Mouse (Mus musculus) megakaryocyte-erythroid progenitor cell, adult 5-6 weeks (primary cell): Measurements from ENCODE around the gene Znhit1. TPM values are rescaled to one million over a fixed set of nuclear protein-coding genes. Genes with fewer than 3 reads are reported as not detected.
A peak's percentile ranks its signal among the peaks of the same experiment; 100 is the strongest.

ENCODE experiments used
- ATAC-seq: replicated peaks from 2 replicates; pipeline ENCODE4 v1.8.0; 2016; ENCODE audit warnings: mild to moderate bottlenecking, inconsistent platforms; ENCODE audit not compliant: severe bottlenecking, poor library complexity, low FRiP score, low TSS enrichment
- total RNA-seq, 2 experiments: library from RNA; stranded (forward) in 1 of 2; stranded (reverse) in 1 of 2; fragments of 200-1000, 215-1000 nt in 1 of 2; fragments of >200 nt in 1 of 2; fragmentation: Nextera tagmentation in 1 of 2; gene quantifications; 2 replicates each; pipeline ENCODE4 v1.2.3; 2014 to 2017

Znhit1 gene
- total RNA-seq, 2 experiments from 2014 or later: 18.8 to 67.3 TPM

- no peak for ATAC-seq
These were observed 599 bp upstream of the Znhit1 start for GRCm38 (mm10) chr5:136988420-136988819.

GRCm38 (mm10) chr5:136987138-136987933, 485 bp downstream of the Znhit1 start:
- peak; percentile 39; the same call in 1 of the 2 replicates for ATAC-seq

- peak; percentile 89 for ATAC-seq
These were observed 1.1 kb downstream of the Znhit1 start, which contains the start of gene Plod3 for GRCm38 (mm10) chr5:136986695-136987137. Gene Plod3 (plus strand): TSS chr5:136987019.

- ATAC-seq: no peak
These were observed 3.0 kb downstream of the Znhit1 start for GRCm38 (mm10) chr5:136984828-136985227.

- no peak for ATAC-seq
These were observed 5.4 kb downstream of the Znhit1 start for GRCm38 (mm10) chr5:136982338-136982930.

GRCm38 (mm10) chr5:136980974-136981373, 6.8 kb downstream of the Znhit1 start:
- ATAC-seq: no peak

- ATAC-seq: no peak
These were observed 8.1 kb downstream of the Znhit1 start for GRCm38 (mm10) chr5:136979762-136980161.

- no peak for ATAC-seq
These were observed 10.1 kb downstream of the Znhit1 start for GRCm38 (mm10) chr5:136977769-136978168.

- no peak for ATAC-seq
These were observed 14.2 kb downstream of the Znhit1 start for GRCm38 (mm10) chr5:136973670-136974069.

- peak; percentile 82 for ATAC-seq
These were observed 17.1 kb downstream of the Znhit1 start for GRCm38 (mm10) chr5:136970703-136971102.

GRCm38 (mm10) chr5:136967592-136967991, 20.2 kb downstream of the Znhit1 start:
- ATAC-seq: no peak

GRCm38 (mm10) chr5:136966861-136967455, 20.9 kb downstream of the Znhit1 start:
- no peak for ATAC-seq

GRCm38 (mm10) chr5:136966331-136966730, 21.5 kb downstream of the Znhit1 start, which contains the start of gene Cldn15:
Gene Cldn15 (plus strand): TSS chr5:136966616.
- ATAC-seq: no peak

GRCm38 (mm10) chr5:136965686-136966085, 22.1 kb downstream of the Znhit1 start:
- ATAC-seq: no peak

GRCm38 (mm10) chr5:136965210-136965609, 22.6 kb downstream of the Znhit1 start:
- ATAC-seq: peak; percentile 40

GRCm38 (mm10) chr5:136962966-136963540, 24.8 kb downstream of the Znhit1 start:
- ATAC-seq: no peak

GRCm38 (mm10) chr5:136962501-136962900, 25.3 kb downstream of the Znhit1 start:
- peak; percentile 71 for ATAC-seq

- peak; percentile 91 for ATAC-seq
These were observed 25.8 kb downstream of the Znhit1 start for GRCm38 (mm10) chr5:136961983-136962461.

- no peak for ATAC-seq
These were observed 26.4 kb downstream of the Znhit1 start for GRCm38 (mm10) chr5:136961334-136961982.
